Mouse (Mus musculus) lung, postnatal 10 days (tissue): ENCODE data around the gene Ivns1abp.

Experiments
- DNase-seq: peaks from one replicate; pipeline ENCODE4 v3.0.0; 2021

Ivns1abp gene

DNA sequence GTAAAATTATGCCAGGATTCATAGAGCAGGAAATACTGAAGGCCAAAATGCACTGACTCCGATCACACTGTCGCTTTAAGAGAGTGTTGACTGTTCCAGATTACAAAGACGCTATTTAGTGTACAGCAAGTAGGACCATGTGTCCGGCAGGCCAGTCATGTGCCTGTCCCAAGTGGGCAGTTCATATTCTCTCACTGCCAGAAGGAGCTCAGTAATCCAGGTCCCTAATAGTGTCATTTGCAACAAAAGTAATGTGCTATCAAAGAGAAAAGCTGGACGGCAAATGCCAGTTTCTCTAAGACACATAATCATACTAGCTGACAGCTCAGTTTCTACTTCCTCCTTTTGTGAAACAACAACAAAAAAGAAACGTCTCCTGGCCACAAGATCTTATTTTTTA lies 1.3 kb upstream of the Ivns1abp start:
- DNase-seq = peak; percentile 25

- DNase-seq = peak; percentile 19
These were observed 550 bp upstream of the Ivns1abp start for GRCm38 (mm10) chr1:151343571-151344282.

DNA sequence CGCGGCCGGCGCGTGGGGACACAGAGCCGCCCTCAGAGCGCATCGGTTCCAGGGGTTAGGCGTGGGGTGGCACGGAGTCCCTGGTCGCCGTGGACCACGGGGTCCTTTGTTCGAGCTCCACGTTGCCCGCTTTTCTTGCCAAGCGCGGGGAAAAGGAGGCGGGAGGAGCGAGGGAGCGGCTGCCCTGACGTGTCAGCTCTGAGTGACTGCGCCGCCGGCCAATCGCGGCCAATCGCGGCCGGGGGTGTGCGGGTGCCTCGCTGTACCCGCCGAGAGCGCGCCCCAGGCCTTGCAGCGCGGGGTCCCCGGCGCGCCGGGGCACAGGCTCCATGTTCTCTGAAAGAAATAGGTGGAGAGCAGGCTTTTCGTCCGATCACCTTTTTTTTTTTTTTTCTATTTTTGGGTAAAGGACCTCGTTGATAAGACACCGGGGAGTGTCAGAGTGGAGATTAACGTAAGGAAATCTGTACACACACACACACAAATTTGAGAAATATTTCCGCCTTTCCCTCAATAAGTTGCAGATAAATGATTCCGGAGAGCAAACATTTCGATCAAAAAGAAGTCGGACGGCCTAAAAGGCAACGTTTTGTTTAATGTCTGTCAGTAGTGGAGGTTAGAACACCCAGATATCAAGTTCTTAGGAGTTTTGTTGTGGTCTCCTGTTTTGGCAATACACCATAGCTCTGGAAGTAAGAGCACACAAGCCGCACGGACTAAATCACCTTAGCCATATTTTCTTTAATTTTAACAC lies 1.0 kb downstream of the Ivns1abp start:
- peak; percentile 97 for DNase-seq

GRCm38 (mm10) chr1:151345863-151346195 lies 1.6 kb downstream of the Ivns1abp start:
- DNase-seq = no peak

DNA sequence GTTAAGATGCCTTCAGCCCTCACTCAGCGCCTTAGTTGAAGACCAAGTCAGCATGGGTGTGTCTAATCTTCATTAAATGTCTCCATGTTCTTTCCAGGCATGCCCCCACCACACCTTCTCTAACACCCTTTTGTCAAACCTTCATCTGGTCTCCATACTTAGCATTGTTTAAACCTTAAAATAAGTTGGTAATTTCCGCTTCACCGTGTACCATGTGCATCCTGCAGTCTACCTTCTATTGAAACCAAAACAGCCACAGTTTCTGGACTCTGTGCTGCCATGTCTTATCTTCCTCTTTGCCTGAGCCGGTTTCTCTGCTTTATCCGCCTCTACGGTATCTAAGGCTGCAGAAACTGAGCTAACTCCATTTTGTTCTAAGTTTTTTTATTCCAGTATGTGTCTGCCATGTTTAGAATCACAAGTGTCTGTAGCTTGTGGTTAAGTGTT lies 2.4 kb downstream of the Ivns1abp start:
- DNase-seq = no peak

DNA sequence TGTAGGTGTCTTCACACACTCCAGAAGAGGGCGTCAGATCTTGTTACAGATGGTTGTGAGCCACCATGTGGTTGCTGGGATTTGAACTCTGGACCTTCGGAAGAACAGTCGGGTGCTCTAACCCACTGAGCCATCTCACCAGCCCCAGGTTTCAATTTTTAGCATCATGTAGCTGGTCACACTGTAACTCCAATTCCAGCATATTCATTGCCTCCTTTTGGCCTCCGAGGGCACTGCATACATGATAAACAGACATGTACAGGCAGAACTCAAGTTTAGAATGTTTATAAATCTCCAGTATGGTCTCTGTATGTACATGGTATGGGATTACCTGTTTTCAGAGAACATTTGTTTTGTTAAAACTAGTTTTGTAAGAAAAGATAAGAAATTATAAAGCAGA lies 4.0 kb downstream of the Ivns1abp start:
- peak; percentile 30 for DNase-seq

DNA sequence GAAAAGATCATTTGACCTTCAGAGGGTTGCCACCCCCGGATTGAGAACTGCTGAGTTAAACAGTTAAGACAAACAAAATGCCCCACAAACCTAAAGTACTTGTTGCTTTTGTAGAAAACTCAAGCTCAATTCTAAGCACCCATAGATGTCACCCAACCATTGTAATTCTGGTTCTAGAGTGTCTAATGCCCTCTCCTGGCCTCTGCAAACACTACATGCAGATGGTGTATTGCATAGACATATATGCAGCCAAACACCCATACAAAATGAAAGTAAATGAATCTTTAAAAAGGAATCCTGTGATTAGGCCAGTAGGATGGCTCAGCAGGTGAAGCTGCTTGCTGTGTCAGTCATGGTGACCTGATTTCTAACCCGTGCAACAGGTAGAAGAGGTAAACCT lies 8.6 kb downstream of the Ivns1abp start:
- peak; percentile 62 for DNase-seq

DNA sequence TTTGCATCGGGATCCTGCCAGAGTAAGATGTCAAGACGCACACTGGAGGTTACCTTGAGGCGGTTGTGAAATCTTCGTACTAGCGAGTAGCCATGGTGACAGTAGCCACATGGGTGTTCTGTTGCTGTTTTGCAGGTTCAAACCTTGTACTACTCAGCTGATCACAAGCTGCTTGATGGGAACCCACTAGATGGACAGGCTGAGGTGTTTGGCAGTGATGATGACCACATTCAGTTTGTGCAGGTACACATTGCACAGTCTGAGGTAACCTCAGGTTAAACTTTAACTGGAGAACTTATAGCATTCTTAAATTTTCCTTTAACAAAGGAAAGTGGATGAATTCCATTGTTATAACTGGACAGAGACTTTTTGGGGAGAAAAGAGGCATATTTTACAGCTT lies 11.7 kb downstream of the Ivns1abp start:
- no peak for DNase-seq

- DNase-seq = no peak
These were observed 15.1 kb downstream of the Ivns1abp start for GRCm38 (mm10) chr1:151359374-151359773.

- no peak for DNase-seq
These were observed 22.8 kb downstream of the Ivns1abp start for GRCm38 (mm10) chr1:151366944-151367605.

- no peak for DNase-seq
These were observed 23.5 kb downstream of the Ivns1abp start for GRCm38 (mm10) chr1:151367721-151368324.

- DNase-seq = no peak
These were observed 24.2 kb downstream of the Ivns1abp start for GRCm38 (mm10) chr1:151368444-151368843.

DNA sequence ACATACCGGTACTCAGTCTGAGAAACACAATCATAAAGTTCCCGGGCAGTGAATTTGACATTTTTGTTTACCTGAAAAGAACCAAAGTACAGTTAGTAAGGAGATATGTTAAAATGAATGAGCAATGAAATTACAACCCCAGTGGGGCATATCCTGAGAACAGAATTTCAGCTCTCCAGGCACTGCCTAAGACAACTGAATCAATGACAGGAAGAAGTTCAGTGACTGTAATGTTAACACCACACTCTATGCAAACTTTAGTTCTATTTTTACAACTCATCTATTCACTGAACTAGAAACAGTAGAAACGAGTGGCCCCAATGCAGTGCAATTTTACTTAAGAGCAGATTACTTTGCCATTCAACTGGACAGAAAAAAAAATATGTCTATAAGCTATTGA lies 26.3 kb downstream of the Ivns1abp start:
- no peak for DNase-seq

DNA sequence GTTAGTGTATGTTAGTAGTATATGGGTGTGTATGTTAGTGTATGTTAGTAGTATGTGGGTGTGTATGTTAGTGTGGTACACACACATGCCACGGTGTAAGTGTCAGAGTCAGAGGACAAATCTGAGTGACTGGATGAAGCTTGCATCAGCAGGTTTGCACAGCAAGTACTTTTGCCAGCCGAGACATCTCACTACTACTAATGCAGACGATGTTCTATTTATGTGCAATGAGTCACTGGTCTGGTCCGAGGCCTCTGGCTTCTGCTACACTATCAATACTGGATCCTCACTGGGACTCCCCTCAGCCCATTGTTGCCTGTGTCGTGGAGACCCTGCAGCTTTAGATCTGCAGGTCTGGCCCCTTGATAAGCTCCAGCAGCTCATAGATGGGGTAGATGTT lies 27.3 kb downstream of the Ivns1abp start:
- no peak for DNase-seq

DNA sequence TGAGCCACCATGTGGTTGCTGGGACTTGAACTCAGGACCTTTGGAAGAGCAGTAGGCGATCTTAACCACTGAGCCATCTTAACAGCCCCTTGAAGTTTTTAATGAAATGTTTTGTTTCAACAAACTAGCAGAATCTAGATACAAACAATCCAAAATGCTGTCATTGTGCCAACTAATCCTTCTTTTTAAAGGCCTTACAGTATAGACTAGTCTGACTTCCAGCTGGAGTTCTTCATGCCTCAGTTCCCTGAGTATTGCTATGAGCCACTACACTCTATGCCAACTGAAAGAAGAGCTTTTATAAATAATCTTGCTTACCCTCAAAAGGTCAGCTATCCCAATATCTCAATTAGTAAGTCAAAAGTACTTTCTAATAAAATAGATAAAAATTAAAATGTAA lies 28.5 kb downstream of the Ivns1abp start:
- DNase-seq = no peak

DNA sequence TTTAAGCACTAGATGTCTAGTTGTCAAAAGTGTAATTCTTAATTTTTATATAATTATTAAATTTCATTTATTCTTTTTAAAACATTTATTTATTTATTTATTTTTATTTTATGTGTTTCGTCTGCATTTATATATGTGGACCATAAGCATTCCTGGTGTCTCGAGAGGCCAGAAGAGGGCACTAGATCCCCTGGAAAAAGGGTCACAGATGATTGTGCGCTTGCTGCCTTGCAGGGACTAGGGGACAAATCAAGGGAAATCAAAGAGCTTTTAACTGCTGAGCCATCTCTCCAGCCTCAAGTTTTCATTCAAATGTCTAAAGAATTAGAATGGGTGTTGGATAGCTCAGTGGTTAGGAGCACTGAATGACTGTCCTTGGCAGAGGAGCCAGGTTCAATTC lies 33.1 kb downstream of the Ivns1abp start:
- DNase-seq = no peak

- DNase-seq = peak; percentile 46
These were observed 45.8 kb downstream of the Ivns1abp start for GRCm38 (mm10) chr1:151390029-151390428.

DNA sequence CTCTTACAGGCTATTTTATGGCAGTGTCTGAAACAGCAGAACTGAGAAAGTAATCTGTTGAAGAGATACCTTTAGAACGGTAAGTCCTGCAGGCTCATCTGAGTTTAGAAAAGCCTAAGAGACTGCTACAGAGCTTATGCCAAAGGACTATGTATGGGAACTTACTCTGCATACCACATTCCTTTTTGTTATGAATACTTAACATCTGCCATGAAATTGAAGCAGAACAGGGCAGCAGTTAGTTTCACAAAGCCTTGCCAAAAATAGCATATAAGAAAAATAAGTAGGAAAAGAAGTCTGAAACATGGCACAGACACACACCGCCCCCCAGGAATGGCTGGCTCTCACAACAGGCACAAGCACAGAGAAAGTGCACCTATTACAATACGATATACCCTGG lies 65.5 kb downstream of the Ivns1abp start:
- DNase-seq = no peak
